Mouse (Mus musculus) fat pad, adult 2 months (tissue): ENCODE results near the gene Gucd1.
"Not testable (repeated sequence)": the region's sequence is repeated elsewhere in the genome, so short reads cannot be mapped to it uniquely, and the experiment has no call there.

Experiments
- DNase-seq: peaks from one replicate; pipeline ENCODE4 v3.0.0-alpha.2; 2011; ENCODE audit warnings: low read depth, low spot score; ENCODE audit errors: extremely low read depth

Gene Gucd1

GRCm38 (mm10) chr10:75517758-75518143 lies at the start of gene Gucd1:
Gucd1 (minus strand) TSS chr10:75517972.
- peak; percentile 84 for DNase-seq

- not testable (repeated sequence) for DNase-seq
Observed at GRCm38 (mm10) chr10:75566765-75567164, 49.0 kb upstream of the Gucd1 start.

- no peak for DNase-seq
Observed at GRCm38 (mm10) chr10:75566321-75566720, 48.5 kb upstream of the Gucd1 start.

- no peak for DNase-seq
Observed at GRCm38 (mm10) chr10:75565906-75566305, 48.1 kb upstream of the Gucd1 start.

GRCm38 (mm10) chr10:75565436-75565835 lies 47.7 kb upstream of the Gucd1 start:
- DNase-seq, result no peak

GRCm38 (mm10) chr10:75564687-75565265 lies 47.0 kb upstream of the Gucd1 start:
- no peak for DNase-seq

- DNase-seq, result no peak
Observed at GRCm38 (mm10) chr10:75562596-75562995, 44.8 kb upstream of the Gucd1 start.

GRCm38 (mm10) chr10:75561071-75561654 lies 43.4 kb upstream of the Gucd1 start, which contains the start of gene Ggt1:
Ggt1 (plus strand) TSS chr10:75561604.
- DNase-seq, result no peak

GRCm38 (mm10) chr10:75560549-75560899 lies 42.8 kb upstream of the Gucd1 start:
- no peak for DNase-seq

- DNase-seq, result no peak
Observed at GRCm38 (mm10) chr10:75559676-75560548, 42.1 kb upstream of the Gucd1 start, which contains the start of gene Lrrc75b. Lrrc75b (minus strand) TSS chr10:75560330.

- DNase-seq, result no peak
Observed at GRCm38 (mm10) chr10:75559041-75559675, 41.4 kb upstream of the Gucd1 start.

- peak; percentile 51 for DNase-seq
Observed at GRCm38 (mm10) chr10:75558515-75558914, 40.7 kb upstream of the Gucd1 start.

GRCm38 (mm10) chr10:75556026-75556425 lies 38.3 kb upstream of the Gucd1 start:
- DNase-seq, result no peak

- DNase-seq, result no peak
Observed at GRCm38 (mm10) chr10:75555557-75555956, 37.8 kb upstream of the Gucd1 start.

GRCm38 (mm10) chr10:75554090-75554489 lies 36.3 kb upstream of the Gucd1 start:
- no peak for DNase-seq

GRCm38 (mm10) chr10:75552701-75553450 lies 35.1 kb upstream of the Gucd1 start:
- no peak for DNase-seq

GRCm38 (mm10) chr10:75552106-75552505 lies 34.3 kb upstream of the Gucd1 start:
- no peak for DNase-seq

- DNase-seq, result no peak
Observed at GRCm38 (mm10) chr10:75551175-75551574, 33.4 kb upstream of the Gucd1 start.

- no peak for DNase-seq
Observed at GRCm38 (mm10) chr10:75549886-75550285, 32.1 kb upstream of the Gucd1 start.

- DNase-seq, result no peak
Observed at GRCm38 (mm10) chr10:75548486-75548885, 30.7 kb upstream of the Gucd1 start.

GRCm38 (mm10) chr10:75547901-75548300 lies 30.1 kb upstream of the Gucd1 start:
- DNase-seq, result no peak
